In genomic region chr9:103490439-103490838, GRCm38 (mm10) we compare ENCODE assay signal across 9 mouse cellular contexts. TPM values are rescaled to one million over a fixed set of nuclear protein-coding genes. Genes with fewer than 3 reads are reported as not detected.
DNase-seq lines count a peak whose midpoint lies in the region; ATAC-seq and TF ChIP-seq lines count a peak whose summit lies in the region.
"Had no signal": no experiment of that assay in that cellular context is flagged by ENCODE, and none has a peak within 500 bp of the region (broad histone marks: within the 10 kb centered on the region; RNA-seq: fewer than 3 reads in every experiment).

No protein-coding gene starts in this region.

- dilution Hi-C loops in CH12.LX (cut with MboI; ENCODE audit: extremely low pct_ligation_motif_present, extremely low pct_unique_long_range_greater_than_20kb, low sequenced_read_pairs), result no loop called here

- no peak for TF ChIP-seq POLR2A in CH12.LX (IDR thresholded peaks at IDR 0.05; ENCODE audit: low read depth, low read length)
- no peak for TF ChIP-seq POLR2A in brain, embryonic 14.5 days (IDR thresholded peaks at IDR 0.05; ENCODE audit: borderline replicate concordance, extremely low read depth, insufficient read depth, insufficient read length, poor library complexity, severe bottlenecking)

- H3K27me3 ChIP-seq in CH12.LX (replicated peaks), result peaks cover 21% of the 10 kb centered on the region
- peaks cover 15% of the 10 kb centered on the region; the same call in 1 of the 2 replicates for H3K27me3 ChIP-seq in forebrain, embryonic 12.5 days
- no peaks in the 10 kb centered on the region for H3K27me3 ChIP-seq in lung, embryonic 14.5 days (ENCODE audit: insufficient read depth, low read length)

- TF ChIP-seq CTCF in CH12.LX (conservative IDR thresholded peaks at IDR 0.05 in 1 of 2, IDR thresholded peaks at IDR 0.05 in 1 of 2; ENCODE audit: low read depth in 2 of 2, low read length in 2 of 2), result peak; percentile 68 to 87
- peak; percentile 96 for TF ChIP-seq CTCF in brain, embryonic 14.5 days (IDR thresholded peaks at IDR 0.05; ENCODE audit: borderline replicate concordance, extremely low read depth, insufficient read depth, insufficient read length)
- TF ChIP-seq CTCF in lung, embryonic 14.5 days (IDR thresholded peaks at IDR 0.05; ENCODE audit: low read depth), result peak; percentile 97

- H3K4me2 ChIP-seq in CH12.LX (ENCODE audit: insufficient read depth, low read depth, poor library complexity, severe bottlenecking), result no peak overlapping the region
- no peak overlapping the region for H3K4me2 ChIP-seq in forebrain, embryonic 12.5 days
- H3K4me2 ChIP-seq in lung, embryonic 14.5 days, result no peak overlapping the region

- in situ Hi-C loops in CH12.LX (cut with MboI; ENCODE audit: low pct_ligation_motif_present, low pct_unique_long_range_greater_than_20kb, low sequenced_read_pairs), result loop anchor here (10.0 to 25.0 kb wide), 2 partner anchors 264 to 522 kb away; partner anchors contain the start of gene Nphp3

- ATAC-seq in forebrain, embryonic 12.5 days (ENCODE audit: low FRiP score), result peak; percentile 43
- peak; percentile 59 for ATAC-seq in lung, embryonic 14.5 days (ENCODE audit: insufficient read depth)

- 15% methylated on average over 2 of the region's 2 CpGs for WGBS in forebrain, embryonic 12.5 days
- 23% methylated on average over 2 of the region's 2 CpGs for WGBS in lung, embryonic 14.5 days

- peaks cover 17 to 32% of the 10 kb centered on the region in 2 experiments for H3K4me1 ChIP-seq in CH12.LX (ENCODE audit: control insufficient read depth in 1 of 2, insufficient read depth in 2 of 2)
- peaks cover 15% of the 10 kb centered on the region for H3K4me1 ChIP-seq in forebrain, embryonic 12.5 days
- peaks cover 6% of the 10 kb centered on the region; the same call in 1 of the 2 replicates for H3K4me1 ChIP-seq in lung, embryonic 14.5 days (ENCODE audit: insufficient read depth)

- no peak for TF ChIP-seq EP300 in CH12.LX (IDR thresholded peaks at IDR 0.05; ENCODE audit: low read length)

- no peaks in the 10 kb centered on the region for H3K36me3 ChIP-seq in CH12.LX (replicated peaks in 1 of 2; ENCODE audit: control insufficient read depth in 1 of 2, insufficient read depth in 1 of 2, low read length in 1 of 2)
- H3K36me3 ChIP-seq in forebrain, embryonic 12.5 days (replicated peaks), result peaks cover 5% of the 10 kb centered on the region
- no peaks in the 10 kb centered on the region for H3K36me3 ChIP-seq in lung, embryonic 14.5 days (ENCODE audit: insufficient read depth)

- H3K9me3 ChIP-seq in CH12.LX (replicated peaks; ENCODE audit: low read length), result no peaks in the 10 kb centered on the region
- no peaks in the 10 kb centered on the region for H3K9me3 ChIP-seq in forebrain, embryonic 12.5 days
- no peaks in the 10 kb centered on the region for H3K9me3 ChIP-seq in lung, embryonic 14.5 days (ENCODE audit: low read depth, low read length)

- intact Hi-C loops in heart, postnatal 25 days (cut with DNase I), result loop anchor here (1.0 to 2.0 kb wide), 2 partner anchors 269 to 506 kb away; no protein-coding TSS in a partner anchor

- no peaks in the 10 kb centered on the region for H3K79me2 ChIP-seq in CH12.LX (replicated peaks; ENCODE audit: control insufficient read depth, extremely low read depth, insufficient read depth, poor library complexity, severe bottlenecking)

- peak; percentile 59 for DNase-seq in CH12.LX (ENCODE audit: extremely low read depth)
- peak; percentile 81 for DNase-seq in brain, embryonic 14.5 days (ENCODE audit: low read depth)
- DNase-seq in heart, postnatal 25 days (ENCODE audit: low spot score), result peak; percentile 44
- peak; percentile 83 for DNase-seq in layer of hippocampus, adult 11-12 months (ENCODE audit: low spot score)
- peak; percentile 84 for DNase-seq in lung, embryonic 14.5 days
- DNase-seq in ovary, postnatal 14 days (ENCODE audit: low spot score), result peak; percentile 79
- peak; percentile 75 for DNase-seq in thymus, postnatal 0 days (ENCODE audit: low spot score)

- H3K4me3 ChIP-seq in CH12.LX (replicated peaks in 1 of 3; ENCODE audit: low read depth in 2 of 3, low read length in 2 of 3, poor library complexity in 1 of 3), result no peak overlapping the region
- no peak overlapping the region for H3K4me3 ChIP-seq in forebrain, embryonic 12.5 days (replicated peaks)
- H3K4me3 ChIP-seq in lung, embryonic 14.5 days (ENCODE audit: low read depth, low read length), result no peak overlapping the region
- H3K4me3 ChIP-seq: erythroblast, embryonic 14.5 days had no signal

- no peak overlapping the region for H3K27ac ChIP-seq in CH12.LX (ENCODE audit: insufficient read depth, low read depth)
- no peak overlapping the region for H3K27ac ChIP-seq in forebrain, embryonic 12.5 days
- H3K27ac ChIP-seq in lung, embryonic 14.5 days (ENCODE audit: low read depth), result no peak overlapping the region

- no peak overlapping the region for H3K9ac ChIP-seq in CH12.LX (ENCODE audit: insufficient read depth, low read depth)
- H3K9ac ChIP-seq in forebrain, embryonic 12.5 days, result no peak overlapping the region
- H3K9ac ChIP-seq in lung, embryonic 14.5 days, result no peak overlapping the region

- peak; percentile 81 for TF ChIP-seq RAD21 in CH12.LX (IDR thresholded peaks at IDR 0.05; ENCODE audit: low read depth, low read length)

TF ChIP-seq in CH12.LX, 34 proteins besides CTCF, POLR2A, EP300 and RAD21:
- peak; percentile 75 for TF ChIP-seq SMC3 (IDR thresholded peaks at IDR 0.05; ENCODE audit: low read depth, low read length)
- TF ChIP-seq JUND (conservative IDR thresholded peaks at IDR 0.05; ENCODE audit: low read depth, low read length), result no peak

RNA-seq across cellular contexts. Expression of gene Bfsp2, which starts 10.2 kb away (rescaled TPM):
- 0.55 and 0.64 TPM in 2 replicates for total RNA-seq in CH12.LX (2012; rRNA removed)
- 3.4 and 4.1 TPM in 2 replicates for total RNA-seq in CH12.LX (2014; rRNA removed)
- 4.8 and 5.7 TPM in 2 replicates for polyA plus RNA-seq in CH12.LX (2012; ENCODE audit: insufficient read length, low read depth)
- 1.8 and 2.1 TPM in 2 replicates for polyA plus RNA-seq in brain, embryonic 14.5 days (2012; rRNA removed)
- polyA plus RNA-seq in forebrain, embryonic 12.5 days (2016; fragmentation: Nextera tagmentation; extraction: Ambion mirVana), result 2.7 and 3.0 TPM in 2 replicates
- under 1 TPM; 0.22 to 0.47 TPM for total RNA-seq in heart, postnatal 25 days (2021)
- polyA plus RNA-seq in lung, embryonic 14.5 days (2014; fragmentation: Nextera tagmentation; extraction: Ambion mirVana), result 0.50 and 0.68 TPM in 2 replicates
- 3.0 and 3.1 TPM in 2 replicates for polyA plus RNA-seq in thymus, postnatal 0 days (2015; fragmentation: Nextera tagmentation; extraction: Ambion mirVana)
